Mouse (Mus musculus) ES-E14 (cell line): ENCODE measurements at regions not wholly inside any gene's neighbourhood (a gene's known extent, or its start where the extent isn't known, plus 50 kb on each side); places are given as distances from the start of the nearest gene placed in this dataset.

Source experiments
- CHD2 ChIP-seq: IDR thresholded peaks from 2 replicates; pipeline ENCODE4 v1.6.1; 2014; ENCODE audit warnings: mild to moderate bottlenecking, low read depth, low read length, inconsistent platforms
- MAFK ChIP-seq: IDR thresholded peaks from 2 replicates; pipeline ENCODE4 v1.6.1; 2014; ENCODE audit warnings: mild to moderate bottlenecking, low read depth, low read length, inconsistent platforms; ENCODE audit not compliant: insufficient read depth
- ZNF384 ChIP-seq: IDR thresholded peaks from 2 replicates; pipeline ENCODE4 v1.6.1; 2012; ENCODE audit warnings: low read depth, low read length, inconsistent platforms

DNA sequence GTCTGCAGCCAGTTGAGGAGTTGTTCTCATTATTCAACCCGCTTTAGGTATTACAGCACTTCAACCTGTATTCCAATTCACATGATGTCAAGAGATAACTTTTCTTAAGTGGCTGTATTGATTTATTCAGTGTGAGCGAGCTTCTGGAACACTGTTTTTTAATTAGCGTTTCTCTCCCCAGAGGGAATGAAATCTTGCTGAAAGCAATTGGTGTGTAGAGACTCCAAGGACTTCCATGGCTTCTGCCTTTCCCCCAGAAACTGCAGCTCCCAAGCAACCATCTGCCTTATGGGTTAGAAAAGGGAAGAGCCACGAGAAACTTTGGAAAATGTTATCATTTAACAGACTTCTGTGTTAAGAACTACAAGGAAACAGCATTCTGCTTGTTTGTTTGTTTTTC lies 121.4 kb downstream of the Rassf9 start:
- TF ChIP-seq MAFK: no peak
- no peak for TF ChIP-seq CHD2
- no peak for TF ChIP-seq ZNF384
